Mouse (Mus musculus): ENCODE measurements at regions not wholly inside any gene's neighbourhood (a gene's known extent, or its start where the extent isn't known, plus 50 kb on each side); places are given as distances from the start of the nearest gene placed in this dataset.

DNA sequence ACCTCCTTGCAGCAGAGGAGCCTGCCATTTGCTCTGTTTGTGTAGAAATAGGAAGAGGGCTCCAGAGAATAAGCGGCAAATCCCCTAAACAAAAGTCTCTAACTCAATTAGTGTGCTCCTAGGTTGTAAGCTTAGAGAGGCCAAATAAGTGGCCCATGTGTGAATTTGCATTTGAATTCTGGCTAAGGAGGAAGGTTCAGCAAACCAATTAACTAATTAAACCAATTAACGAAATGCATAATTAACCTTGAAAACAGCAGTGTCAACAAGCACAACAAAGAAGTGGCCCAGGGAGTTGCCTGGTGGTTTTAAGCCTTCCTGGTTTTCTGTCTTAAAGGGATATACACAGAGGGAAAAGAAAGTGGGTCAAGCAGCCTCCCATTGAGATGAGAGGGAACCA lies 84.9 kb upstream of the Basp1 start:
- TF ChIP-seq CTCF (IDR thresholded peaks at IDR 0.05) = no peak
- no peak for TF ChIP-seq POLR2A (IDR thresholded peaks at IDR 0.05; ENCODE audit: insufficient read depth, low read depth, low read length)
- TF ChIP-seq EP300 (IDR thresholded peaks at IDR 0.05; ENCODE audit: insufficient read depth, low read depth, low read length) = no peak
